Mouse (Mus musculus) liver, embryonic 11.5 days (tissue): ENCODE measurements at regions not wholly inside any gene's neighbourhood (a gene's known extent, or its start where the extent isn't known, plus 50 kb on each side); places are given as distances from the start of the nearest gene placed in this dataset.

Source experiments
- ATAC-seq: fragments of 200-750 bp; cut with Nextera tagmentation; replicated peaks from 2 replicates; pipeline ENCODE4 v1.8.0; 2017; ENCODE audit warnings: moderate number of reproducible peaks, mild to moderate bottlenecking, moderate TSS enrichment, moderate library complexity; ENCODE audit not compliant: low FRiP score
- DNase-seq: peaks from one replicate; pipeline ENCODE4 v3.0.0-alpha.2; 2017; ENCODE audit warnings: low spot score
- H3K27ac ChIP-seq: fragments of 300-500 bp; sonication (generic); 2 replicates; pipeline ENCODE4 v1.5.1; 2014; ENCODE audit warnings: mild to moderate bottlenecking, low read depth, low read length, control low read depth
- H3K27me3 ChIP-seq: fragments of 300-500 bp; sonication (generic); replicated peaks from 2 replicates; pipeline ENCODE4 v1.6.1; 2014; ENCODE audit warnings: low read length, mixed read lengths; ENCODE audit not compliant: control insufficient read depth, insufficient read depth
- H3K36me3 ChIP-seq: fragments of 300-500 bp; sonication (generic); 2 replicates; pipeline ENCODE4 v1.6.1; 2014; ENCODE audit warnings: mild to moderate bottlenecking, low read length, moderate library complexity, mixed read lengths; ENCODE audit not compliant: control insufficient read depth, insufficient read depth
- H3K4me1 ChIP-seq: fragments of 300-500 bp; sonication (generic); replicated peaks from 2 replicates; pipeline ENCODE4 v1.6.1; 2014; ENCODE audit warnings: low read length, mixed read lengths; ENCODE audit not compliant: control insufficient read depth, insufficient read depth
- H3K4me2 ChIP-seq: fragments of 300-500 bp; sonication (generic); 2 replicates; pipeline ENCODE4 v1.6.1; 2014; ENCODE audit warnings: mild to moderate bottlenecking, control low read depth, moderate library complexity
- H3K4me3 ChIP-seq: fragments of 300-500 bp; sonication (generic); 2 replicates; pipeline ENCODE4 v1.5.1; 2014; ENCODE audit warnings: low read depth, low read length, control low read depth
- H3K9ac ChIP-seq: fragments of 300-500 bp; sonication (generic); 2 replicates; pipeline ENCODE4 v1.6.1; 2014; ENCODE audit warnings: low read depth, low read length, control low read depth
- H3K9me3 ChIP-seq: fragments of 300-500 bp; sonication (generic); 2 replicates; pipeline ENCODE4 v1.6.1; 2016; ENCODE audit warnings: low read length, inconsistent platforms, mixed read lengths; ENCODE audit not compliant: control insufficient read depth
- WGBS: fragments of 180-500 bp; shearing (Covaris S2); extraction: QIAGEN DNeasy Blood & Tissue Kit; methylation state at CpG from one replicate; pipeline ENCODE4 v1.1.7; 2014; 5-methylcytosine and 5-hydroxymethylcytosine counted together

DNA sequence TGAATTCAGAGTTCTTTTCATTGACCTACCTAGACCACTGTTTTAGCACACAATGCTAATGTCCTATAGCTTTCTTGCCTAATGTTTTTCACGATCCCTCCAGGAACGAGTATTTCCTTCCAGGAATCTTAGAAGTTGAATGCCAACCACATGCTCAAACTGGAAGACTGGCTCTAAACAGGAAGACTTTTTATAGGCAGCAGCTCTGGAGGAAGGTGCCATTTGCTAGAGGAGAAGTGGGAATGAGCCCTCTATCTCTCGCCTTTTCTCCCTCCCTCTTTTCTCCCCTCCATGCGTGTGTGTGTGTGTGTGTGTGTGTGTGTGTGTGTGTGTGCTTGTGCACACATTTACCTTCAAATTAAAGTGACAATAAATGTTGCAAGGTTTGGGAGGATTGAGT is 410.7 kb upstream of the Kdm8 start:
- Histone ChIP-seq H3K4me3 (no peak overlapping the region), H3K4me2 (no peak overlapping the region), H3K9me3 (no peaks in the 10 kb centered on the region), H3K27me3 (no peaks in the 10 kb centered on the region), H3K4me1 (no peaks in the 10 kb centered on the region), H3K9ac (no peak overlapping the region), H3K36me3 (no peaks in the 10 kb centered on the region), H3K27ac (no peak overlapping the region)
- no peak for ATAC-seq
- no peak for DNase-seq
- 82% methylated on average over 4 of the region's 4 CpGs for whole genome bisulfite sequencing

DNA sequence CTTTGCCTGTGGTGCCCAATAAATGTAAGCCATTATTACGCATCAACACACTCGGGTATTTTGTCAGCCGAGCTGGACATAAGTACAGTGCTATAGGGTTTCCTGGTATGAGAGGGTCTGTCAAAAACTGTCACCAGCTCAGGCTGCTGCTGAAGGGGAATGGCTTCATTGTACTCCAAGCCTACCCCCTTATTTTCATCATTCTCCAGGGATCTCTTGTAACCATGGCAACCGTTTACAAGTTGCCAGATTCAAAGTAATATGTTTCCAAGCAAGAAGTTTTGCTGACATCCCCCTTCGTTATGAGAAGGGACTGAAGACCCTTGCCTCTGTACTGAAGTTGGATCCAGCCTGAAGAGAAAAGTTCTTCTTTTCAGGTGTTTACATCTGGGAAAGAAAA is 410.3 kb upstream of the Kdm8 start:
- H3K27ac ChIP-seq, result no peak overlapping the region
- H3K9ac ChIP-seq, result no peak overlapping the region
- H3K4me1 ChIP-seq, result no peaks in the 10 kb centered on the region
- ATAC-seq (no peak), DNase-seq (no peak)
- H3K36me3 ChIP-seq, result no peaks in the 10 kb centered on the region
- H3K4me2 ChIP-seq, result no peak overlapping the region
- no peaks in the 10 kb centered on the region for H3K9me3 ChIP-seq
- no peaks in the 10 kb centered on the region for H3K27me3 ChIP-seq
- H3K4me3 ChIP-seq, result no peak overlapping the region
- 85% methylated on average over 5 of the region's 5 CpGs for WGBS

DNA sequence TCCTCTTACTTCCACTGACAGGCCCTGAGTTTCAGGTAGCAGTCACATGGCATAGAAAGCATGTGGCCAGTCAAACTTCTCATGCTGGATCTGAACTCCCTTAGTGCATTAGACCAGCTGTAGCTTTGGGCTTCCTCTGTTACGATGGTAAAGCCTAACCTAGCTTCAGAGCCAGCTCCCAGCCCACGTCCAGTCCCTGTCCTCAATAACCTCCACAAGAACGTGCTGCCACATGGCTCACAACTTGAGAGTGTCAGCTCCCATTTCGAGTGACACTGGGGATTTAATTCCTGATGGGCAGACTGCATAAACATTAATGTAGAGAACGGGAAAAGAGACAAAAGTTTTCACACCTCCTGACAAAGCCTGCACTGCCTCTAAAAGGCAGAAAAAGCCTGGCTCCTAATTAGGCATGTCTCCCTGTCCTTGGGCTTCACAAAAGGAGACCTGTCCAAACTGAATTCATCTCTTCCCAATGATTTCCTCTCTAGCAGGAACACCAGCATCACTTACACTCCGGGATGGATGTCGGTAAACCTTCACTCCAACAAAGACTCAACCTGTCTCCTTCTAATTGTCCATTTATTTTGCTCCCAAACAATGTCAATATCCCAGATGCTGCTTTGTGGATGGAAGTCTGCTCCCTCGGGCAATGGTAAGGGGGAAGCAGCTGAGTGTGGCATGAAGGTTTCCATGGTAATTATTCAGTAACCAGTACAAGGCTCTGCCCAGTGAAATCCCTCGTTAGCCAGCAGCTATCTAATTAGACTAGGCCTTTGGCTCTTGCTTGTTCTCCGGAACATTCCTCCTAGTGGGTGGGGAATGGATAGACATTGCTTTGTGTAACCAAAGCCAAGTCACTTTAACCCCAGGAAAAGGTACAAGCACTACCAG is 408.1 kb upstream of the Kdm8 start:
- ATAC-seq, result no peak
- Histone ChIP-seq H3K4me3 (no peak overlapping the region), H3K27me3 (no peaks in the 10 kb centered on the region), H3K9ac (no peak overlapping the region), H3K27ac (no peak overlapping the region), H3K4me1 (no peaks in the 10 kb centered on the region), H3K36me3 (no peaks in the 10 kb centered on the region), H3K9me3 (no peaks in the 10 kb centered on the region), H3K4me2 (no peak overlapping the region)
- DNase-seq, result no peak
- 68% methylated on average over 10 of the region's 10 CpGs for WGBS

DNA sequence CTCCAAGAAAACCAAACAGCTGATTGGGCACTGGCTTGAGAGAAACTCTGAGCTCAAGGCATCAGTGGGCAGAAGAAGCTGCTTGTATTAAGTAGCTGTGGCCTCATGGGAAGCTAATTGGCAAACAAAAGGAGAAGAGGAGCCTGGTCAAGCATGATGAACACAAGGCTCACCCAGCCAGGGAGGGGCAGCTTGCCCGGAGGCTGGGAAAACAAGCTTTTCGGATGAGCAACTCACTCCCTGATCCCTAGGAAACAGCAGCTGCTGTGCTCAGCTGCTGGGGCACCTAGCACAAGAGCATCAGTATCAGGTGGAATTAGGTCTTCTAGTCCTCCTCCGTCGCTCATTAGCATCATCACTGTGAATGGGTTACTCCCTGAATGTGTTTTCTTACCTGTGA is 405.6 kb upstream of the Kdm8 start:
- H3K4me1 ChIP-seq, result no peaks in the 10 kb centered on the region
- no peaks in the 10 kb centered on the region for H3K27me3 ChIP-seq
- DNase-seq (no peak), ATAC-seq (no peak)
- no peak overlapping the region for H3K4me3 ChIP-seq
- H3K9me3 ChIP-seq, result no peaks in the 10 kb centered on the region
- no peaks in the 10 kb centered on the region for H3K36me3 ChIP-seq
- 87% methylated on average over 4 of the region's 4 CpGs for WGBS
- no peak overlapping the region for H3K27ac ChIP-seq
- H3K9ac ChIP-seq, result no peak overlapping the region
- no peak overlapping the region for H3K4me2 ChIP-seq

DNA sequence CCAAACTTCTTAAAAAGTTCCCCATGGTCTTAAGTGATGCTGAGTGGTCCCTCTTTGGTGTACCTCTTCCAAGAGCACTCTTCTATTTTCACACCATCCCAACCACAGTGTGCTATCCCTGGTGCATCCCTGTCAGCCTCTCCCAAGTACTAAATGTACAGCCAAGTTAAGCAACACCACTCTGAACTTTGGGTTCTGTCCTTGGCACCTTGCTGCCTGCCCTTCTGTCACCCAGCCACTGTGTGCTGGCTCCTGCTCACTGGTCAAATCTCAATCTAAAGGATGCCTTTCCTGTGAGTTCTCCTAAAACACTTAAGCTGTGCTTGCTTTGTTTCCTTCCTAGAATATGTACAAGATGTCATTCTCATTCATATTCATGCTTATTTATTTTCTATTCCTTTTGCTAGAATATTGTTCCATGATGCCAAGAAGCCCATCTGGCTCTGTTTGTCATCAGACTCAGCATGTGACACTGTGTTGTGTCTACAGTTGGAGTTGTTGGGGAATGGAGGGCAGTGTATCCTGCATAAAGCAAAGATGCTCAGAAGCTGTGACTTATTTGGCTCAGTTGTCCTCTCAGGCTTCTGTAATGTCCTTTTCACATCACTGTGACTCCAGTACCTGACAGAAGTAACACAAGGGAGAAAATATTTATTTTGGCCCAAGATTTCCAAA is 388.4 kb upstream of the Kdm8 start:
- no peak overlapping the region for H3K4me2 ChIP-seq
- H3K27me3 ChIP-seq, result no peaks in the 10 kb centered on the region
- H3K9me3 ChIP-seq, result 0 out of 2 replicates have a peak, but pooled peaks cover 2% of the 10 kb centered on the region
- no peak overlapping the region for H3K4me3 ChIP-seq
- DNase-seq (no peak), ATAC-seq (no peak)
- H3K36me3 ChIP-seq, result no peaks in the 10 kb centered on the region
- H3K9ac ChIP-seq, result no peak overlapping the region
- H3K27ac ChIP-seq, result no peak overlapping the region
- H3K4me1 ChIP-seq, result no peaks in the 10 kb centered on the region

DNA sequence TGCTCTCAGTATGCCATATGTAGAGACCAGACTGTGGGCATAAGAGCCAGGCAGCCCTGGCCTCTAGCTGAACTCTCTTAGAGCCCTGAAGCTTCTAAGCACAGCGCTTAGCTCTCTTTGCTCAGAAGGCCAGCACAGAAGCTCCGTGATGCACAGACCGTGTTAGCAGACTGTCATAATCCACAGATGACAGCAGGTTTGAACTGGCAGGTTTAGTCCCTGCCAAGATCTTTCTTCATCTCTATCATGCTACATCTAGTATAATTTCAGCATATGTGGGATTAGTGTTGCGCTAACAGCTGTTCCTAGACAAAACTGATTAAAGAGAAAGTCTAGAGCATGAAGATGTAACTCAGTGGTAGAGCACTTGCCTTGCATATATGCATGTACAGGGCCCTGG is 342.0 kb upstream of the Kdm8 start:
- no peaks in the 10 kb centered on the region for H3K9me3 ChIP-seq
- 88% methylated on average over 4 of the region's 4 CpGs for WGBS
- H3K36me3 ChIP-seq, result no peaks in the 10 kb centered on the region
- no peaks in the 10 kb centered on the region for H3K4me1 ChIP-seq
- H3K27ac ChIP-seq, result no peak overlapping the region
- H3K4me3 ChIP-seq, result no peak overlapping the region
- DNase-seq (no peak), ATAC-seq (no peak)
- no peak overlapping the region for H3K9ac ChIP-seq
- no peaks in the 10 kb centered on the region for H3K27me3 ChIP-seq
- H3K4me2 ChIP-seq, result no peak overlapping the region

DNA sequence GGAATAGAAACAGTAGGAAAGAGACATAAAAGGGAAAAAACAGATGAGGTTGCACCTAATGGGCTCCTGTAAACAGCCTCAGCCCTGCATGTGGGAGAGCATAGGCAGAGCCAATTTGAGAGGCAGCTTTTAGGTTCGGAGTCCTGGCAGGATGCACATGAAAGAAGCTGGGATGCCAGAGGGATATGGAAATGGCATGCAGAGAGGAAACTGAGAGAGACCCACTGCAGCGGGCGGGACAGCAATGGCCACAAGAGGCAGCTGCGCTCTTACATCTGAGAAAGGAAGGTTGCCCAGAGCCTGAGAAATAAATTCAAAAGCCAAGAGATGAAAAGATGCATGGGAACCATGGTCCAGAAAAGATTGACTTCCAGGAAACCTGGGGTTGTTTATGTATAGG is 340.5 kb upstream of the Kdm8 start:
- Histone ChIP-seq H3K4me1 (no peaks in the 10 kb centered on the region), H3K9ac (no peak overlapping the region), H3K9me3 (no peaks in the 10 kb centered on the region), H3K36me3 (no peaks in the 10 kb centered on the region), H3K27ac (no peak overlapping the region), H3K4me2 (no peak overlapping the region), H3K27me3 (no peaks in the 10 kb centered on the region), H3K4me3 (no peak overlapping the region)
- WGBS, result 85% methylated on average over 4 of the region's 4 CpGs
- DNase-seq (no peak), ATAC-seq (no peak)

DNA sequence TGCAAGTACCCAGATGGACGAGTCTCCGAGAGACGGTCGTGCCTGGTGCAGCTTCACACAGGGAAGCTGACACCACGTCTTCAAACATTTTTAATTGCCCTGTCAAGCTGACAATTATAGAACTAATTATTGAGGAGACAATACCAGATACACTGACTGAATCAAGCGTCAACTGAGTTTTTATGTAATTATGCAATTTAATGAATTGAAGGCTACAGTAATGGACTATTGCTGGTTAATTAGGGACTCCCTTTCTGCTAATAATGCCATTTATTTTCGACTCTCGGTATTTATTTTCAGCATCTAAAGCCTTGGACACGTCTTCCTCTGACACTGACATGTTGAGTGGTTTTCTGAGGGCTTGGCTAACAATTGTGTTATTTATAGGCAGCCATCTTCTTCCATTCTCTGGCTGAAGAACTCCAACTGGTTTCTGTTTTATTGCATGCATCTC is 331.6 kb upstream of the Kdm8 start:
- Histone ChIP-seq H3K9ac (no peak overlapping the region), H3K4me3 (no peak overlapping the region), H3K4me1 (no peaks in the 10 kb centered on the region), H3K36me3 (no peaks in the 10 kb centered on the region), H3K4me2 (no peak overlapping the region), H3K27ac (no peak overlapping the region), H3K27me3 (no peaks in the 10 kb centered on the region), H3K9me3 (no peaks in the 10 kb centered on the region; the same call in 1 of the 2 replicates)
- DNase-seq, result no peak
- ATAC-seq, result no peak
- 71% methylated on average over 9 of the region's 9 CpGs for WGBS
